Mouse (Mus musculus) heart, embryonic 16.5 days (tissue): ENCODE results near the gene Olfr550. TPM values are rescaled to one million over a fixed set of nuclear protein-coding genes. Genes with fewer than 3 reads are reported as not detected.

ENCODE experiments used
- ATAC-seq: fragments of 200-750 bp; cut with Nextera tagmentation; replicated peaks from 2 replicates; pipeline ENCODE4 v1.8.0; 2017; ENCODE audit warnings: moderate number of reproducible peaks; ENCODE audit not compliant: insufficient read depth, low FRiP score; ENCODE audit errors: extremely low read depth
- H3K27ac ChIP-seq: fragments of 300-500 bp; sonication (generic); 2 replicates; pipeline ENCODE4 v1.5.1; 2014; ENCODE audit warnings: mild to moderate bottlenecking, low read length, control low read depth, moderate library complexity
- H3K27me3 ChIP-seq: fragments of 300-500 bp; sonication (generic); 2 replicates; pipeline ENCODE4 v1.6.1; 2014; ENCODE audit warnings: low read length, mixed read lengths; ENCODE audit not compliant: control insufficient read depth, insufficient read depth
- H3K36me3 ChIP-seq: fragments of 300-500 bp; sonication (generic); 2 replicates; pipeline ENCODE4 v1.6.1; 2014; ENCODE audit not compliant: control insufficient read depth, insufficient read depth
- H3K4me1 ChIP-seq: fragments of 300-500 bp; sonication (generic); 2 replicates; pipeline ENCODE4 v1.6.1; 2014; ENCODE audit warnings: low read length, mixed read lengths; ENCODE audit not compliant: control insufficient read depth, insufficient read depth
- H3K4me2 ChIP-seq: fragments of 300-500 bp; sonication (generic); 2 replicates; pipeline ENCODE4 v1.6.1; 2014; ENCODE audit warnings: low read depth, mild to moderate bottlenecking, control low read depth, low read length
- H3K4me3 ChIP-seq: fragments of 300-500 bp; sonication (generic); 2 replicates; pipeline ENCODE4 v1.5.1; 2014; ENCODE audit warnings: mild to moderate bottlenecking, control low read depth, low read length
- H3K9ac ChIP-seq: fragments of 300-500 bp; sonication (generic); 2 replicates; pipeline ENCODE4 v1.6.1; 2014; ENCODE audit warnings: low read length, control low read depth
- H3K9me3 ChIP-seq: fragments of 300-500 bp; sonication (generic); replicated peaks from 2 replicates; pipeline ENCODE4 v1.6.1; 2016; ENCODE audit warnings: low read length; ENCODE audit not compliant: control insufficient read depth
- WGBS: fragments of 180-500 bp; shearing (Covaris S2); extraction: QIAGEN DNeasy Blood & Tissue Kit; methylation state at CpG from one replicate; pipeline ENCODE4 v1.1.7; 2014; 5-methylcytosine and 5-hydroxymethylcytosine counted together
- polyA plus RNA-seq: library from polyadenylated mRNA; unstranded; fragments of >200 nt; fragmentation: Nextera tagmentation; extraction: Ambion mirVana; gene quantifications from 2 replicates; pipeline ENCODE4 v1.2.1, GENCODE M21; 2015

The Olfr550 gene
- polyA plus RNA-seq = not detected in 2 replicates

DNA sequence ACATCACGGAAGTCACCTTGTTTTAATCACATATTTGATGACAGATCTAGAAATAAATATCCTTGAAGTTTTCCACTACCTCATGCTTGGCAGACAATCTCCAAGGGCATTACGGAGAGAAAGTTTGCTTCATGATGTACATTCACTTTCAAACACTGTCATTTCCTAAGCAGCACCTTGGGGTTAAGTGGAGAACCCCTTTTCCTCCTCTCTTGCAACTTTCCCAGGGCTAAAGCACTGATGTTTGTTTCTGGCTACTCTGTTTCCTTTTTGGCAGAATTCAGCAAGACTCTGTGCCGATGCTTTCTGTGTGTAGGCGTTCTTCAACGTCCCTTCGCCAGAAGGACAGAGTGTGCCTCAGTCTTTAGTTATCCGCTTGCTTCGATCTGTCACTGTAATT lies at the start of gene Olfr550:
Gene Olfr550, plus strand, starts transcription at position 301 of the 400 bp plus-strand sequence.
- no peaks in the 10 kb centered on the region for H3K4me1 ChIP-seq
- no peak for ATAC-seq
- no peak within 1 kb of the TSS for H3K4me3 ChIP-seq
- H3K9ac ChIP-seq = no peak within 1 kb of the TSS
- no peaks in the 10 kb centered on the region for H3K9me3 ChIP-seq
- no peaks in the 10 kb centered on the region for H3K27me3 ChIP-seq
- no peaks in the 10 kb centered on the region for H3K36me3 ChIP-seq
- H3K4me2 ChIP-seq = no peak within 1 kb of the TSS
- no peak within 1 kb of the TSS for H3K27ac ChIP-seq
- WGBS = 79% methylated on average over 8 of the region's 8 CpGs

DNA sequence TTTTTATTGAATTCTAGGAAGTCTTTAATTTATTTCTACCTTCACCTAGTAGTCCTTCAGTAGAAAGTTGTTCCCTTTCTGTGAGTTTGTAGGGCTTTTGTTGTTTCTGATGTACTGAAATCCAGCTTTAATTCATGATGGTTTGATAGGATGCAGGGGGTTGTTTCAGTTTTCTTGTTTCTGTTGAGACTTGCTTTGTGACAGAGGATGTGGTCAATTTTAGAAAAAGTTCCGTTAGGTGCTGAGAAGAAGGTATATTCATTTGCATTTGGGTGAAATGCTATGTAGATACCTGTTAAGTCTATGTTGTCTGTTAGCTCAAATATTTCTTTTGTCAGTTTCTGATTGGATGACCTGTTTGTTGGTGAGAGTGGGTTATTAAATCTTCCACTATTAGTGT lies 42.2 kb upstream of the Olfr550 start:
- Histone ChIP-seq H3K9me3 (no peaks in the 10 kb centered on the region), H3K4me2 (no peak overlapping the region), H3K36me3 (no peaks in the 10 kb centered on the region), H3K4me1 (no peaks in the 10 kb centered on the region), H3K9ac (no peak overlapping the region), H3K27ac (no peak overlapping the region), H3K27me3 (no peaks in the 10 kb centered on the region), H3K4me3 (no peak overlapping the region)
- ATAC-seq = no peak
- whole genome bisulfite sequencing = 79% methylated on average over 1 of the region's 1 CpGs

DNA sequence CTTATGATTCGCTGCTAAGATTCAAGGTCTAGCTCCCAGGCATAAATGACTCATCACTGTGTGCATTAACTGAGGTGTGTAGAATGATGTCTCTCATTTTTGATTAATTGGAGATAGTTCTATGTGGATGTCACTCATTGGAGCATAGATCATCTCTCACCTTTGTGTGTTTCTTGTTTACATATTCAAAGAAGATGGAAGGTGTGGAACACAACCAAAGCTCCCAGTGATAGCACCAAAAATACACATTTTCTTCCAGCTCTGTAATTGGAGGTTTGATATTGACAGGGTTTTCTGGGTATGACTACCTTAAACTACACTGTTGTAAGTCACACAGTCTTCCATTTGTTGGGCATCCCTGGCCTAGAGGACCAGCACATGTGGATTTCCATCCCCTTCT lies 36.8 kb upstream of the Olfr550 start, which contains the start of gene Olfr547:
Gene Olfr547, plus strand, starts transcription at position 301 of the 400 bp plus-strand sequence.
- Histone ChIP-seq H3K4me1 (no peaks in the 10 kb centered on the region), H3K36me3 (no peaks in the 10 kb centered on the region), H3K9ac (no peak within 1 kb of the TSS), H3K9me3 (no peaks in the 10 kb centered on the region), H3K4me3 (no peak within 1 kb of the TSS), H3K4me2 (no peak within 1 kb of the TSS), H3K27ac (no peak within 1 kb of the TSS), H3K27me3 (no peaks in the 10 kb centered on the region)
- ATAC-seq = no peak
- WGBS = 79% methylated on average over 1 of the region's 1 CpGs

DNA sequence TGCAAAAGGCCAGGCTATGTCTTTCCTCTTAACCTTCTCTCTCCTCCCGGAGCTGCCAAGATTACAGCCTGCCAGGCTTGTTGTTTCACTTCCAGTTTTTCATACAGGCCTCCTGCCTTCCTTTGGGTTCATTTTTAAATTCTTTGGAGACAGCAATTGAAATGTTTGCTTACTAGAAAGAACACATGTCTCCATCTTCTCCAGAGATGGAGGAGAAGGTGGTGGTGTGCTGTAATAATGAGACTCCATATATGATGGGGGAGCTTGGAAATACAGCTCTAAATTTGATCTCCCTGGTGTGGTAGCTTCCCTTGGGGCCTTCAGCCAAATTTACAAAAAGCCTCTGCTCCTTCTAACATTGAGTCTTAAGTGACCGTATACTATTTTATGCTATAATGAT lies 30.6 kb upstream of the Olfr550 start, which contains the start of gene Olfr548-ps1:
Gene Olfr548-ps1, plus strand, starts transcription at position 301 of the 400 bp plus-strand sequence.
- H3K4me2 ChIP-seq = no peak within 1 kb of the TSS
- H3K4me1 ChIP-seq = no peaks in the 10 kb centered on the region
- ATAC-seq = no peak
- H3K36me3 ChIP-seq = no peaks in the 10 kb centered on the region
- no peak within 1 kb of the TSS for H3K9ac ChIP-seq
- H3K27ac ChIP-seq = no peak within 1 kb of the TSS
- no peaks in the 10 kb centered on the region for H3K27me3 ChIP-seq
- 79% methylated on average over 2 of the region's 2 CpGs for WGBS
- no peak within 1 kb of the TSS for H3K4me3 ChIP-seq
- no peaks in the 10 kb centered on the region for H3K9me3 ChIP-seq

DNA sequence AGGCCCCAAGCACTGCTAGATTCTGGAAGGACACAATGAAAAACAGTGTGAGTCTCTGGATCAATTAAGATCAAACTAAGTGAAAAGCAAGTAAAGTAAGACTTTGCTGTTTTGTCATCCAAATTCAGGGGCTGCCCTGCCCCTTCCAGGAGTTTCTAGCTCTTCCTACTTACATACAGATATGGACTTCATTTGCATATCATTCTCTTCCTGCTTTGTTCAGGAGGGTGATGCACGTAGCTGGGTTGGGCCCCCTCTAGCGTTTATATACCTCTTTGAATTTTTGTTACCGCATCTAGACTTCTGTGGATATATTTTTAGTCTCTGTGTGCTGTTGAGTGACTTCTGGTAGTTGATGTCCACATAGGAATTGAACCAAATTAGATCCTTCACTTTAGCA lies 30.0 kb upstream of the Olfr550 start:
- no peaks in the 10 kb centered on the region for H3K4me1 ChIP-seq
- no peak overlapping the region for H3K27ac ChIP-seq
- ATAC-seq = no peak
- H3K4me2 ChIP-seq = no peak overlapping the region
- no peaks in the 10 kb centered on the region for H3K36me3 ChIP-seq
- H3K9me3 ChIP-seq = no peaks in the 10 kb centered on the region
- H3K4me3 ChIP-seq = no peak overlapping the region
- H3K9ac ChIP-seq = no peak overlapping the region
- H3K27me3 ChIP-seq = no peaks in the 10 kb centered on the region
- WGBS = 44% methylated on average over 3 of the region's 3 CpGs

DNA sequence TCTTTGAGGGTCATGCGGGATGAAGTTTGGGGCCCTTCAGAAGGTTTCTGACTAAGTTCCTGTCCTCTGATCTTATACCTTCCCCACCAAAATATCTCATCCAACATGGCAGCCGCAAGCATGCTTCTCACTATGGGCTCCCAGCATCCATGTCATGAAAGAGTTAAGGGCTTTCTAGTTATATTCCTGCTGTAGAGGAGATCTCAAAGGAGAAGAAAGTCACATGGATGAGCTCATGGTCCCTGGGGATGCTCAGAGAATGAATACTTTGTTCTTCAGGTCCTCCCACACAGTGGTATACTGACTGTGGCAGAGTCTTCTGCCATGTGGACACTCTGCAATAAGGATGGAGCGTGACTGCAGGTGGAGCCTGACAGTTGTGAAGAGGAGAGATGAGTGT lies 21.7 kb upstream of the Olfr550 start, which contains the start of gene Olfr549:
Gene Olfr549, plus strand, starts transcription at position 301 of the 400 bp plus-strand sequence.
- Histone ChIP-seq H3K9ac (no peak within 1 kb of the TSS), H3K9me3 (no peaks in the 10 kb centered on the region), H3K4me2 (no peak within 1 kb of the TSS), H3K4me1 (no peaks in the 10 kb centered on the region), H3K36me3 (no peaks in the 10 kb centered on the region), H3K27ac (no peak within 1 kb of the TSS), H3K4me3 (no peak within 1 kb of the TSS), H3K27me3 (no peaks in the 10 kb centered on the region)
- no peak for ATAC-seq
- 84% methylated on average over 3 of the region's 3 CpGs for WGBS

DNA sequence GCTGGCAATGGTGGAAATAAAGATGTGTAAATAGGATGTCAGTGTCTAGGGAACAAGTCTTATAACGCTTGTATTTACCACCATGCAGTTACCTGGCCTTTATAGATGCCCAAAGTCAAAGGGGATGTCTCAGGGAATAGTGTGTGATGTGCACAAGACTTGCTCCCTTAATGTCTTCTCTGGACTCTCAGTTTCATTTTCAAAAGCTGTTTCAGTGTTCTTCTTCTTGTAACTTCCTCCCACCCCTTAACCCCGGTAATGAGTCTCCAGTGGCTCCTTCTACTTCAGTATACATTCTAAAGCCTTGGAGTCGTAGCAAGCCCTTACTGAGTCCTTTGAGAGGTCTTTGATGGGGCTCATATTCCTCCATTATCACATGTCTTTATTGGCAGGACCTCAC lies 18.0 kb upstream of the Olfr550 start:
- 66% methylated on average over 3 of the region's 3 CpGs for WGBS

DNA sequence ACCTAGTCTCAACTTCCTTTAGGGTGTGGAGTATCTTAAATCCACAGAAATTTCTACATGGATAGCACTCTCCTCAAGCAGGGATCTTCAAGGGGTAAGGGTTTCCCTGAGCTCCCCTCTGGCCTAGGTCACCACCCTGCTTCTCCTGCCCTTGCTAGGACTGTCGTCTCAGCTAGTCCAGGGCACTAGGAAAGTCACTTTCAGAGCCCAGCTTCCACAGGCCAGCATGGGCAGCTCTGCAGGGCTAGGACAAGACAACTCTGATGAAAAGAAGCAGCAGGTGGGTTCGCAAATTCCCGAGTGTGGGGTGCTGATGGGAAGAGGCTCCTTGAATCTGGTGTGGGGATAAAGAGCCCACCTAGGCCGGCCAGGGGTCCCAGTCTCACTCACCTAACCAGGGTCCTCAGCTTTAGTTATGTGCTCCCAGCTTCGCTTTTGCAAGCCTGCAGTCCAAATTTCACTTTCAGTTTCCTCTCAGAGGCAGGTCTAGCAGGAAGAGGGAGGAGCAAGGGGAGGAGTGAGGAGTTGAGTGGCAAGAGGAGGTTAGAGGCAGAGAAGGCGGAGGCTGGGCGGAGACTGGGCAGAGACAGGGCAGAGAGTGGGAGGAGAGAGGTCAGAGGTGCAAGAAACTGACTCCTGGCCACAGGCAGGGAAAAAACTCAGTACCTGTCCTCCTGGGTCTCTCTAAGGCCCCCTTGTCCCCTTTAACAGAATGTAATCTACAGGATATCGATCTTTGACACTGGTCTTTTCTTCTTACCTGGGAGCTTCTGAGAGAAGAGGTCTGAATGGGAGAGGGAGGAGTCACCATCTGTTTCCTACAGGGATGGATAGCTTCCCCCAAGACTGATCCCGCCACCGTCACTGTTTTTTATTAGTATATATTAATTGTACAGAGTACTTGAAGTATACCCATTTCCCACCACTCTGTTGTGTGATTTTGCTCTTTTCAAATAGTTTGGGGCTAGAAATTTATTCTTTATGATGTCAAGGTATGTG lies 5.9 kb upstream of the Olfr550 start, which contains the start of gene Trim21:
Gene Trim21, minus strand, starts transcription at position 488 of the 999 bp plus-strand sequence.
- Histone ChIP-seq H3K9ac (peak within 1 kb of the TSS; percentile 77), H3K27me3 (no peaks in the 10 kb centered on the region), H3K4me1 (0 out of 2 replicates have a peak, but pooled peaks cover 2% of the 10 kb centered on the region), H3K27ac (peak within 1 kb of the TSS; percentile 68), H3K9me3 (no peaks in the 10 kb centered on the region), H3K4me2 (peak within 1 kb of the TSS; percentile 83), H3K36me3 (peaks cover 5% of the 10 kb centered on the region; the same call in 1 of the 2 replicates), H3K4me3 (peak within 1 kb of the TSS; percentile 79)
- peak; percentile 96 for ATAC-seq
- WGBS = 19% methylated on average over 10 of the region's 10 CpGs

More for the DNA sequence above, 18.0 kb upstream of the Olfr550 start:
- Histone ChIP-seq H3K36me3 (no peaks in the 10 kb centered on the region), H3K4me1 (no peaks in the 10 kb centered on the region), H3K27me3 (no peaks in the 10 kb centered on the region), H3K4me2 (no peak overlapping the region), H3K9ac (no peak overlapping the region), H3K27ac (no peak overlapping the region), H3K4me3 (no peak overlapping the region), H3K9me3 (no peaks in the 10 kb centered on the region)
- ATAC-seq = no peak

DNA sequence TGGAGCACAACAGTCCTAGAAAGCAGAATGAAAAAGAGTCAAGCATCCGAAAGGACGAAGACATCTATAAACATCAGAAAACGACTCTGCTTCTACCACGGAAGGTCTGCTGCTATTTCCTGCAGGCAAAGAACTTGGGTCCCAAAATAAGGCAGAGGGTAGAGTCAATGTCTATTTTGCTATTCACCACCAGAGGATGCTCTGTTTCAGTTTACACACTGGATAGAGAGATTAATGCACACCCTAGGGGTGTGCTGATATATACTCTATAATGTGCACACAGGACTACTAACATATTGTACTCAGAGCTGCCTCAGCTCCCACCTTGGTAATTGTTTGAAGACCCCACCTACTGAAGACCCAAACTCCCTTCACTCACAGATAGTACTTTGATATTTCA lies 5.0 kb upstream of the Olfr550 start:
- H3K27ac ChIP-seq = no peak overlapping the region
- H3K36me3 ChIP-seq = peaks cover 5% of the 10 kb centered on the region; the same call in 1 of the 2 replicates
- WGBS = 85% methylated on average over 4 of the region's 4 CpGs
- ATAC-seq = no peak
- H3K4me1 ChIP-seq = 0 out of 2 replicates have a peak, but pooled peaks cover 2% of the 10 kb centered on the region
- H3K9ac ChIP-seq = no peak overlapping the region
- no peaks in the 10 kb centered on the region for H3K9me3 ChIP-seq
- H3K27me3 ChIP-seq = no peaks in the 10 kb centered on the region
- H3K4me2 ChIP-seq = no peak overlapping the region
- no peak overlapping the region for H3K4me3 ChIP-seq
